Mouse (Mus musculus) kidney, adult 2 months (tissue): Measurements from ENCODE around the gene Pglyrp1.

ENCODE experiments used
- CTCF ChIP-seq: fragments of 200-500 bp; conservative IDR thresholded peaks from 2 replicates; pipeline ENCODE4 v1.5.1; 2011; ENCODE audit warnings: low read depth, mild to moderate bottlenecking, control low read depth, low read length, moderate library complexity, mixed read lengths; ENCODE audit not compliant: insufficient read depth, insufficient read length
- POLR2A ChIP-seq: fragments of 200-500 bp; IDR thresholded peaks from one replicate; pipeline ENCODE4 v1.6.1; 2011; ENCODE audit warnings: low read depth, low read length, control low read depth

GRCm38 (mm10) chr7:18893009-18893408 is 21.9 kb downstream of the Pglyrp1 start:
- TF ChIP-seq POLR2A = no peak
- TF ChIP-seq CTCF = no peak
